Mouse (Mus musculus) lung, postnatal 14 days (tissue): ENCODE measurements around the gene Aar2.

Experiments
- DNase-seq: peaks from one replicate; pipeline ENCODE4 v3.0.0; 2021

Aar2 gene

GRCm38 (mm10) chr2:156569261-156569660 lies 21.9 kb downstream of the Aar2 start:
- DNase-seq: no peak

- DNase-seq: no peak
Measured at GRCm38 (mm10) chr2:156571521-156571920, 24.1 kb downstream of the Aar2 start.

DNA sequence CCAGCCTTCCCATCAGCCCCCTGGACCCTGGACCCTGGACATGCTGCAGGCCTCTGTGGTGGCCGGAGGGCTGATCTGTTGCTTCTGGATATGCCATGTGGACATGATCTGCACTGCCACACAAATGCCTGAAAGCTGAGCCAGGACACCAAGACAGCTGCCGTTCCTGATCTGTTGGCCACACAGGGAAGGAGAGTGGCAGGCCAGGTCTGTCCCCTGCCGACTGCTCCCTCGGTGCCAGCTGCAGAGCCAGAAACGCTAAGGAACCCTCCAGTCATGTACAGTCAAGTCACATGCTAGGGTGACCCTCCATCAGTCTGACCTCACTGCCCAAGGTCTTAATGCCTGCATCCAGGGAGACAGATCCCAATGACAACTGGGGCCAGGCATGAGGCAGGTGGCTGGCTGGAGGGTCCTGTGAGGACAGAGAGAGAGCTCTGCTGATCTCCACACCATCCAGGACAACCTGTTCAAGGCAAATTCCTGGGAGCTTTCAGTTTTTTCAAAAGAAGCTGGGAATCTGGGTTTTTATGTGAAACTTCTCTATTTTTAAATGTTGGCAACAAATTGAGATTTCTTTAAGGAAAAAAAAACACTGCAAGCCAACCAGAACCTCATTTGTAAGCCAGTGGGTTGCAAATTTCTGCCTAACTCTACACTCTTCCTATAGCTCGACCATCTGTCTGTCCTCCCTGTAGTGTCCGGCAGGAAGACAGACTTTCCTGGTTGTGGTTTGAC lies 29.6 kb downstream of the Aar2 start:
- no peak for DNase-seq

GRCm38 (mm10) chr2:156580507-156580906 lies 33.1 kb downstream of the Aar2 start:
- DNase-seq: no peak

DNA sequence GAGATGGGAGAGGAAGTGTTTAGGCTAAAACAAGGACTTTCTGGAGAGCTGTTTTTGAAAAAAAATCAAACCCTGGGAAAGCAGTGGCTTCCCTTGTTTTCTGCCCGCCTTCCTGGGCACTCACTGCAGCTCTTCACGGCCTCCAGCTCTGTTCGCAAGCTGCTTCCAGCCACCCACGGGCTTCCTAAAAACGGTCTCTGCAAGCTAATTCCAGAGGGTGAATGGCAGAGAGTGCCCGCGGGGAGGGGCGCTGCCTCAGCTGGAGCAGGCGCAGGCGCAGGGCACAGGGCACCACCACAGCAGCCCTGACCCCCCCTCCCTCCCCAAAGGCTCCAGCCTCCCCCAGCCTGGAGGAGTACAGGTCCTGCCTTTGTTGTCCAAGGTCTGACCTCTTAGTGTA lies 33.9 kb downstream of the Aar2 start:
- no peak for DNase-seq

- no peak for DNase-seq
Measured at GRCm38 (mm10) chr2:156582887-156583286, 35.5 kb downstream of the Aar2 start.

DNA sequence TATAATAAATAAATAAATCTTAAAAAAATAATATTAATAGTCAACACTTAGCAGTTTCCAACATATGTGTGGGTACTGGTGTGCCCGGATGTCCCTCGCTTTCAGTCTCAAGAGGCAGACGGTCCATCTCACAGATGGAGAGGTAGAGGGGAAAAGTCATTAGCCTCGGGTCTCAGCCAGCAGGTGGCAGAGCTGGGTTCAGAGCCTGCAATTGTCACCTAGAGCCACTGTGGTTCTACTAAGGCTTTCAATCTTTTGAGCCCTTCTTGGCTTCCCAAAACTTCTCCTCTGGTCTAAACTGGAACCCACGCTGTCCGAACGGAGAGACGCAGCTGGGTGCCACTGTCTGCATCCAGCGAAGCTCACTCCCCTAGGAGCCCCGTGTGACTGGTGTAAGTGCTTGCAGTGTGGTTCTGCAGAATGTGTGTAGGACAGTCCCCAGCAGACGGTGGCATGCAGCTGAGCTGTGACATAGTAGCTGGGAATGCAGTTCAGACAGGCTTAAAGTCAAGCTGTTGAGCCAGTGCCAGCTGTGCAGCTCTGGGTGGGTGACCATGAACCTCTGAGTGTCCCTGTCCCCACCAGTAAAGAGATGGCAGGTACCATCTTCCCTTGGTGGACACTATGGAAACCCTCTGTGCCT lies 36.9 kb downstream of the Aar2 start:
- peak; percentile 16 for DNase-seq

- DNase-seq: no peak
Measured at GRCm38 (mm10) chr2:156584797-156585471, 37.5 kb downstream of the Aar2 start.

GRCm38 (mm10) chr2:156589481-156589880 lies 42.1 kb downstream of the Aar2 start:
- DNase-seq: no peak

- DNase-seq: no peak
Measured at GRCm38 (mm10) chr2:156594987-156595490, 47.7 kb downstream of the Aar2 start.

GRCm38 (mm10) chr2:156602581-156602980 lies 55.2 kb downstream of the Aar2 start:
- DNase-seq: no peak

DNA sequence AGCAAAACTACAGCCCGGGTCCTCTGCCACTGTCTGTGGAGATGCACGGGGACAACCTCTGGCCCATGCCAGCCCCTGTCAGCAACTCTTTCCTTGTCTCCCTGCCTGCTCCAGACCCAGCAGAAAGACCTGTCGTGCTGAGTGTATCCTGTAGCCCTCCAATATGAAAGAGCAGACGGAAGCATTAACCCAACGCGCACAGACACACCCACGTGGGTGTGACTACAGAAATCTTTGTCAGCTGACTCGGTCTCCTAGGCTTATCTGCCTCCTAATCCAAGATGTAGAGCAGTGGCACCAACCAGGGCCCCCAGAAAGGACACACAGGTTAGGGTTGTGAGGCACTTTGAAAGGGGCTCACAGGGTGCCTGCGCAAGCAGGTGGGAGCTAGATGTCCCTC lies 56.3 kb downstream of the Aar2 start:
- DNase-seq: no peak

- DNase-seq: no peak
Measured at GRCm38 (mm10) chr2:156605144-156605543, 57.8 kb downstream of the Aar2 start.

DNA sequence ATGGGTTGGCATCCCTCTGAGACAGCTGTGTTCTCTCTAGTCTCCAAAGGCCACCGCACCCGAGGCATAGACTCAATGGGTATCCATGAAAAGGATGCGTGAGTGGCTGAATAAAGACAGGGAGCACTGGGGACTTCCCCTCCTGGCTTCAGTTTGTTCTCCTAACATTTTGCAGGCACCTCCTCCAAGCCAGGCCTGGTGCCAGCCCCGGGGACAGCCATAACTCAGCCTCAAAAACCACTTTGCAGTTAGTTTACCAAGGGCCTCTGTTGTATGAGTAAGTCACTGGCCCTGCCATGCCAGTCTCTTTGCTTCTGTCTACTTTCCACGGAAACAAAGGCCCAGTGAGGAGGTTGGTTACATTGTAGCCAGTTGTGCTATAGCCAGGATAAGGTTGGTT lies 58.6 kb downstream of the Aar2 start:
- DNase-seq: no peak

DNA sequence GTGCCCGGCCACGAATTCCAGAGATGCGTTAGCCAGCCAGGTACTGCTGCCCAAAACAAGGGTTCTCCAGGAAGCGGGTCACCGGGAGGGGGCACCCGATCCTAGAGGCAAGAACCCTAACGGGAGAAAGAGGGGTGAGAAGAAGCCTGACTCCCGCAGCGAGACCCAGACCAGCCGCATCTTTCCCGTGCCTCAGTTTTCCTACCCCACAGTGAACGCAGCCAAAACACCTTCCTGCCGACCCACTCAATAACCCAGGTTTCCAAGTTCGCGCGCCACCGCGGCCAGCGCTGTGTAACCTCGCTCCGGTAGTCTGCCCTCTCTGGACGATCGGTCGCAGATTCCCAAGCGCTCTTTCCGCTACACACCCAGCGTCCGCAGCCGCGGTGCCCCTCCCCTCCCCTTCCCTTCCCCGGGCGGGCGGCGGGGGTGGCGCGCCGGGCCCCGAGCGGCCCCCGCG lies 65.7 kb downstream of the Aar2 start:
- peak; percentile 42 for DNase-seq

GRCm38 (mm10) chr2:156613541-156614257 lies 66.3 kb downstream of the Aar2 start, which contains the start of gene Dlgap4:
TSS of gene Dlgap4 (plus strand) at chr2:156613705.
- no peak for DNase-seq

DNA sequence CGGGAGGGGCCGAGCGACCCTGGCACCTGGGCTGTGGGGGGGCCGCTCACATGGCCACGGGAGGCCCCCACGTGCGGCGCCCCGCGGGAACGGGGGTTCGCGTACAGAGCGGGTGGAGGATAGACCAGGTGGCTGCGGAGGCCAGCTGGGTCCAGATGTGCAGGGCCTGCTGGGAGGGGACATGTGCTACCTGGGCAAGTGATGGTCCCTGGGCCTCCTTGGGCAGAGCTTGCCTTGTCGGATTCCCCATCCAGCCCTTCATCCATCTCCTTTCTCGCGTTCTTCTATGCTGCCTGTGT lies 66.8 kb downstream of the Aar2 start:
- no peak for DNase-seq

- DNase-seq: no peak
Measured at GRCm38 (mm10) chr2:156614661-156615654, 67.6 kb downstream of the Aar2 start.

- DNase-seq: no peak
Measured at GRCm38 (mm10) chr2:156616513-156616912, 69.1 kb downstream of the Aar2 start.

DNA sequence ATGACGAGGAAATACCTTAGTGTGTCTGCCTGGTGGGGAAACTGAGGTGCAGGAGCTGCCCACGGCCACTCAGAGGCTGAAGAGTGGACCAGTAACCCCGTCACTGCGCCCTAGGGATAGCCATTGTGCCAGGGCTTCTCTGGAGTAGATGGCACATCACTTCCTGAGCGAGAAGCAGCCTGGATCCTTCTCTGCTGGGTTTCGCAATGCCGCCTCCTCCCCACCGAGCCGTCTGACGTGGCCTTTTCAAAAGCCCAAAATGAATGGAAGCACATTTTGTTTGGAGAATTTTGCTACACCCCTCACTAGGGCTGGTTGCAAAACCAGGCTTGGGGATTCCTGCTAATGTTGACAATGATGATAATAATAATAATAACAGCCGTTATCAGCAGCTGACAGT lies 70.2 kb downstream of the Aar2 start:
- DNase-seq: peak; percentile 48
